Mouse (Mus musculus) C2C12 (cell line): ENCODE measurements around the gene Gmps.

Source experiments
- CEBPB ChIP-seq: IDR thresholded peaks from one replicate; pipeline ENCODE4 v1.6.1; 2011; ENCODE audit warnings: low read depth, mild to moderate bottlenecking, control low read depth, moderate library complexity
- CTCF ChIP-seq: IDR thresholded peaks from one replicate; pipeline ENCODE4 v1.5.1; 2011; ENCODE audit not compliant: control insufficient read depth, insufficient read depth, insufficient read length
- MAX ChIP-seq: IDR thresholded peaks from one replicate; pipeline ENCODE4 v1.6.1; 2011; ENCODE audit warnings: mild to moderate bottlenecking, control low read depth
- MYOD1 ChIP-seq: IDR thresholded peaks from one replicate; pipeline ENCODE4 v1.6.1; 2011; ENCODE audit warnings: low read depth; ENCODE audit not compliant: control insufficient read depth, insufficient read length
- USF1 ChIP-seq: IDR thresholded peaks from one replicate; pipeline ENCODE4 v1.6.1; 2011; ENCODE audit warnings: low read depth, mild to moderate bottlenecking, control low read depth, moderate library complexity

GRCm38 (mm10) chr3:63963421-63964099 lies 12.3 kb upstream of the Gmps start:
- TF ChIP-seq CTCF (no peak), MYOD1 (no peak), MAX (no peak), USF1 (no peak), CEBPB (no peak)
